Mouse (Mus musculus) heart, postnatal 0 days (tissue): ENCODE measurements at regions not wholly inside any gene's neighbourhood (a gene's known extent, or its start where the extent isn't known, plus 50 kb on each side); places are given as distances from the start of the nearest gene placed in this dataset.

Source experiments
- CTCF ChIP-seq: IDR thresholded peaks from 2 replicates; pipeline ENCODE4 v1.5.1; 2016; ENCODE audit warnings: antibody characterized with exemption, control low read depth, low read depth
- EP300 ChIP-seq: IDR thresholded peaks from 2 replicates; pipeline ENCODE4 v1.6.1; 2016; ENCODE audit warnings: antibody characterized with exemption, low read depth

GRCm38 (mm10) chr7:117911062-117911461, 204.9 kb downstream of the Rps15a start:
- TF ChIP-seq CTCF (no peak), EP300 (no peak)
